Mouse (Mus musculus): ENCODE results near the gene Qprt.
"Not testable (repeated sequence)": the region's sequence is repeated elsewhere in the genome, so short reads cannot be mapped to it uniquely, and the experiment has no call there.

Gene Qprt

GRCm38 (mm10) chr7:127093914-127094313 is 28.1 kb downstream of the Qprt start:
- no peak for DNase-seq

GRCm38 (mm10) chr7:127091114-127091896 is 30.7 kb downstream of the Qprt start, which contains the start of gene AI467606:
Gene AI467606, plus strand, starts transcription at chr7:127091359.
- no peak for DNase-seq

GRCm38 (mm10) chr7:127090154-127091113 is 31.6 kb downstream of the Qprt start:
- DNase-seq: no peak

GRCm38 (mm10) chr7:127088901-127089845 is 32.9 kb downstream of the Qprt start:
- DNase-seq: no peak

GRCm38 (mm10) chr7:127088083-127088482 is 33.9 kb downstream of the Qprt start:
- no peak for DNase-seq

GRCm38 (mm10) chr7:127087278-127088010 is 34.6 kb downstream of the Qprt start, which contains the start of gene Zg16:
Gene Zg16, minus strand, starts transcription at chr7:127087328.
- DNase-seq: not testable (repeated sequence)

GRCm38 (mm10) chr7:127085751-127086150 is 36.3 kb downstream of the Qprt start:
- DNase-seq: not testable (repeated sequence)

- DNase-seq: no peak
Measured at GRCm38 (mm10) chr7:127084794-127085193, 37.2 kb downstream of the Qprt start.

GRCm38 (mm10) chr7:127083689-127084088 is 38.3 kb downstream of the Qprt start:
- no peak for DNase-seq

GRCm38 (mm10) chr7:127082995-127083394 is 39.0 kb downstream of the Qprt start:
- no peak for DNase-seq

- no peak for DNase-seq
Measured at GRCm38 (mm10) chr7:127082271-127082670, 39.8 kb downstream of the Qprt start.

- DNase-seq: no peak
Measured at GRCm38 (mm10) chr7:127080045-127080444, 42.0 kb downstream of the Qprt start.

GRCm38 (mm10) chr7:127077692-127078091 is 44.3 kb downstream of the Qprt start:
- DNase-seq: no peak

- DNase-seq: no peak
Measured at GRCm38 (mm10) chr7:127076188-127076587, 45.8 kb downstream of the Qprt start.

- no peak for DNase-seq
Measured at GRCm38 (mm10) chr7:127073221-127073620, 48.8 kb downstream of the Qprt start.

- no peak for DNase-seq
Measured at GRCm38 (mm10) chr7:127070871-127071413, 51.1 kb downstream of the Qprt start.

GRCm38 (mm10) chr7:127066317-127066716 is 55.7 kb downstream of the Qprt start:
- no peak for DNase-seq

- no peak for DNase-seq
Measured at GRCm38 (mm10) chr7:127065538-127065937, 56.5 kb downstream of the Qprt start.
